Mouse (Mus musculus): Measurements from ENCODE around the gene Ndufv1. TPM values are rescaled to one million over a fixed set of nuclear protein-coding genes. Genes with fewer than 3 reads are reported as not detected.
"Not testable (repeated sequence)": the region's sequence is repeated elsewhere in the genome, so short reads cannot be mapped to it uniquely, and the experiment has no call there.

Gene Ndufv1
- polyA plus RNA-seq, 1 experiment from 2014 or later, result 285 TPM

GRCm38 (mm10) chr19:3966330-3967075 lies 46.1 kb downstream of the Ndufv1 start:
- Histone ChIP-seq H3K4me1 (ENCODE audit: insufficient read depth, low read length) (0 out of 2 replicates have a peak, but pooled peaks cover 3% of the 10 kb centered on the region), H3K9me3 (ENCODE audit: low read length) (no peaks in the 10 kb centered on the region), H3K4me3 (ENCODE audit: low read length) (no peak overlapping the region), H3K4me2 (replicated peaks; ENCODE audit: low read depth, low read length) (no peak overlapping the region), H3K27me3 (ENCODE audit: insufficient read depth, low read length) (no peaks in the 10 kb centered on the region), H3K9ac (replicated peaks; ENCODE audit: low read length) (no peak overlapping the region), H3K36me3 (ENCODE audit: insufficient read depth, low read length) (no peaks in the 10 kb centered on the region), H3K27ac (ENCODE audit: low read length) (no peak overlapping the region)
- 70% methylated on average over 11 of the region's 11 CpGs for whole genome bisulfite sequencing
- no peak for ATAC-seq (ENCODE audit: low FRiP score, low TSS enrichment)

GRCm38 (mm10) chr19:3964030-3964429 lies 48.6 kb downstream of the Ndufv1 start:
- Histone ChIP-seq H3K4me2 (replicated peaks; ENCODE audit: low read depth, low read length) (no peak overlapping the region), H3K4me1 (ENCODE audit: insufficient read depth, low read length) (no peaks in the 10 kb centered on the region), H3K27me3 (ENCODE audit: insufficient read depth, low read length) (no peaks in the 10 kb centered on the region), H3K9me3 (ENCODE audit: low read length) (0 out of 2 replicates have a peak, but pooled peaks cover 3% of the 10 kb centered on the region), H3K27ac (ENCODE audit: low read length) (no peak overlapping the region), H3K4me3 (ENCODE audit: low read length) (no peak overlapping the region), H3K9ac (replicated peaks; ENCODE audit: low read length) (no peak overlapping the region), H3K36me3 (ENCODE audit: insufficient read depth, low read length) (no peaks in the 10 kb centered on the region)
- WGBS, result 67% methylated on average over 4 of the region's 4 CpGs
- no peak for ATAC-seq (ENCODE audit: low FRiP score, low TSS enrichment)

GRCm38 (mm10) chr19:3962469-3962868 lies 50.1 kb downstream of the Ndufv1 start:
- WGBS, result 10% methylated on average over 2 of the region's 2 CpGs
- ATAC-seq (ENCODE audit: low FRiP score, low TSS enrichment), result no peak
- Histone ChIP-seq H3K9me3 (ENCODE audit: low read length) (0 out of 2 replicates have a peak, but pooled peaks cover 3% of the 10 kb centered on the region), H3K4me1 (ENCODE audit: insufficient read depth, low read length) (no peaks in the 10 kb centered on the region), H3K36me3 (ENCODE audit: insufficient read depth, low read length) (no peaks in the 10 kb centered on the region), H3K9ac (replicated peaks; ENCODE audit: low read length) (no peak overlapping the region), H3K27ac (ENCODE audit: low read length) (no peak overlapping the region), H3K27me3 (ENCODE audit: insufficient read depth, low read length) (no peaks in the 10 kb centered on the region), H3K4me2 (replicated peaks; ENCODE audit: low read depth, low read length) (no peak overlapping the region), H3K4me3 (ENCODE audit: low read length) (no peak overlapping the region)

- H3K4me1 ChIP-seq (ENCODE audit: insufficient read depth, low read length); H3K27me3 ChIP-seq (ENCODE audit: insufficient read depth, low read length); H3K9me3 ChIP-seq (ENCODE audit: low read length); H3K27ac ChIP-seq (ENCODE audit: low read length); ATAC-seq (ENCODE audit: low FRiP score, low TSS enrichment); H3K4me2 ChIP-seq (replicated peaks; ENCODE audit: low read depth, low read length); H3K4me3 ChIP-seq (ENCODE audit: low read length); H3K9ac ChIP-seq (replicated peaks; ENCODE audit: low read length); H3K36me3 ChIP-seq (ENCODE audit: insufficient read depth, low read length): not testable (repeated sequence)
- whole genome bisulfite sequencing, result 82% methylated on average over 6 of the region's 6 CpGs
These were observed 50.8 kb downstream of the Ndufv1 start for GRCm38 (mm10) chr19:3961805-3962204.

DNA sequence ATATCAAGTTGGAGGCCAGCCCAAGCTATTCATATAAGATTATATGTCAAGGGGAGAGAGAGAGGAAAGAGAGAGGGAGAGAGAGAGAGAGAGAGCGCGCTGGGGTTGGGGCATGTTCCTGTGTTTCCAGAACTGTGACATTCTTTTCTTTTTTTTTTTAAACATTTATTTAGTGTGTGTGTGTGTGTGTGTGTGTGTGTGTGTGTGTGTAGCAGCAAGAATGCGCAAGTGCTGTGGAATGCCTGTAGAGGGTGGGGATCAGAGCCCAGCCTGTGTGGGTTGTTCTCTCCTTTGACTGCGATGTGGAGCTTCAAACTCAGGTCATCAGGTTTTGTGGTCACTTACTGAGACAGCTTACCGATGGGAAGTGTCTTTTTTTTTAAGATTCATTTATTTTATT lies 52.4 kb downstream of the Ndufv1 start:
- Histone ChIP-seq H3K4me1 (ENCODE audit: insufficient read depth, low read length) (0 out of 2 replicates have a peak, but pooled peaks cover 3% of the 10 kb centered on the region), H3K27ac (ENCODE audit: low read length) (no peak overlapping the region), H3K27me3 (ENCODE audit: insufficient read depth, low read length) (no peaks in the 10 kb centered on the region), H3K4me3 (ENCODE audit: low read length) (no peak overlapping the region), H3K36me3 (ENCODE audit: insufficient read depth, low read length) (no peaks in the 10 kb centered on the region), H3K9me3 (ENCODE audit: low read length) (0 out of 2 replicates have a peak, but pooled peaks cover 3% of the 10 kb centered on the region), H3K9ac (replicated peaks; ENCODE audit: low read length) (no peak overlapping the region), H3K4me2 (replicated peaks; ENCODE audit: low read depth, low read length) (no peak overlapping the region)
- no peak for ATAC-seq (ENCODE audit: low FRiP score, low TSS enrichment)
- 83% methylated on average over 5 of the region's 5 CpGs for WGBS

DNA sequence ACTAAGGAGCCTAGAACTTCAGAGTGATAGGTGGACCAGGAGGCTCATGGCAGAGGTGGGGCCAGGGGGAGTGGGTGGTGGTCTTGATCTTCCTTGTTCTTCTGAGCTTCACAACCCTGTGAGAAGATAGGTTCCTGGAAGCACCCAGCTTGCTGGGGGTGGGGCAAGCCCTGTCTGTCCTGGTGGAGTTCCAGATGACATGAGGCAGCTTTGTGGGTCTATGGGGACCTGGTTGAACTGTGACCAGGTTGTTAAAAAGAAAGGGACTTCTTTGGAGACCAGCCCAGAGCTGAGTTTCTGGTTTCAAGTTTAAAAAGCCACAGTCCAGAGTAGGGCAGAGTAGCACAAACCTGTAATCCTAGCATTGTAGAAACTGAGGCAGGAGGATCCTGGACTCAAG lies 53.6 kb downstream of the Ndufv1 start:
- Histone ChIP-seq H3K9ac (replicated peaks; ENCODE audit: low read length) (no peak overlapping the region), H3K27me3 (ENCODE audit: insufficient read depth, low read length) (no peaks in the 10 kb centered on the region), H3K4me2 (replicated peaks; ENCODE audit: low read depth, low read length) (no peak overlapping the region), H3K4me3 (ENCODE audit: low read length) (no peak overlapping the region), H3K9me3 (ENCODE audit: low read length) (0 out of 2 replicates have a peak, but pooled peaks cover 3% of the 10 kb centered on the region), H3K36me3 (ENCODE audit: insufficient read depth, low read length) (no peaks in the 10 kb centered on the region), H3K4me1 (ENCODE audit: insufficient read depth, low read length) (peaks cover 10% of the 10 kb centered on the region; the same call in 1 of the 2 replicates), H3K27ac (ENCODE audit: low read length) (no peak overlapping the region)
- ATAC-seq (ENCODE audit: low FRiP score, low TSS enrichment), result no peak

DNA sequence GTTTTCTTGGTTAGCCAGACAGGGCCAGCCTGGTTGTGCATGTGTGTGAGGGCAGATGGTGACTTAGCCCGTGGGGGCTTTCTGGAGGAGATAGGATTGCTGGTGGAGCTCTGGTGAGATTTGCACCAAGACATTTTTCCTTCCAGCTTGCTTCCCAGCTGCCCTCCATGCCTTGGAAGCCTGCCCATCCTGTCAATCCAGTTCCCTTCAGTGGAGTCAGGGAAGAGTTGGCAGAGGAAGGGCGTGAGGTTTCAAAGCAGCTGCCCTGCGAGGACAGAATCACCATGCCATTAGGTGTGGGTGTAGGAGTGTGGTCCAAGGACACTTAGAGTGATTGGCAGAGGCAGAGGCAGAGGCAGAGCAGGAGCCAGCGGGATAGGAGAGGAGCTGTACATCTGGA lies 54.1 kb downstream of the Ndufv1 start, which contains the start of gene Aldh3b3:
Aldh3b3 (plus strand) TSS at position 176 of the 400 bp plus-strand sequence.
- 77% methylated on average over 4 of the region's 4 CpGs for WGBS

More for the DNA sequence above, 54.1 kb downstream of the Ndufv1 start, which contains the start of gene Aldh3b3:
- no peak within 1 kb of the TSS for H3K4me3 ChIP-seq (ENCODE audit: low read length)
- H3K27ac ChIP-seq (ENCODE audit: low read length), result no peak within 1 kb of the TSS
- no peaks in the 10 kb centered on the region for H3K27me3 ChIP-seq (ENCODE audit: insufficient read depth, low read length)
- H3K9ac ChIP-seq (replicated peaks; ENCODE audit: low read length), result no peak within 1 kb of the TSS
- peaks cover 10% of the 10 kb centered on the region; the same call in 1 of the 2 replicates for H3K4me1 ChIP-seq (ENCODE audit: insufficient read depth, low read length)
- H3K4me2 ChIP-seq (replicated peaks; ENCODE audit: low read depth, low read length), result no peak within 1 kb of the TSS
- H3K9me3 ChIP-seq (ENCODE audit: low read length), result 0 out of 2 replicates have a peak, but pooled peaks cover 3% of the 10 kb centered on the region
- no peaks in the 10 kb centered on the region for H3K36me3 ChIP-seq (ENCODE audit: insufficient read depth, low read length)
- ATAC-seq (ENCODE audit: low FRiP score, low TSS enrichment), result no peak

Other genes with a start within 250 kb of the Ndufv1 start
- gene Kmt5b, start 245.4 kb downstream of the Ndufv1 start, polyA plus RNA-seq (2015; fragmentation: Nextera tagmentation; extraction: Ambion mirVana), result 28.1 and 30.6 TPM in 2 replicates
- 58.0 and 65.6 TPM in 2 replicates for gene Chka, start 161.0 kb downstream of the Ndufv1 start, polyA plus RNA-seq (2015; fragmentation: Nextera tagmentation; extraction: Ambion mirVana)
- gene Tcirg1, start 105.7 kb downstream of the Ndufv1 start, polyA plus RNA-seq (2015; fragmentation: Nextera tagmentation; extraction: Ambion mirVana), result 56.1 and 62.7 TPM in 2 replicates
- 365 and 401 TPM in 2 replicates for gene Ndufs8, start 100.0 kb downstream of the Ndufv1 start, polyA plus RNA-seq (2015; fragmentation: Nextera tagmentation; extraction: Ambion mirVana)
- 3.9 and 5.1 TPM in 2 replicates for gene Aldh3b1, start 83.0 kb downstream of the Ndufv1 start, polyA plus RNA-seq (2015; fragmentation: Nextera tagmentation; extraction: Ambion mirVana)
- gene Unc93b1, start 77.6 kb downstream of the Ndufv1 start, polyA plus RNA-seq (2015; fragmentation: Nextera tagmentation; extraction: Ambion mirVana), result 19.4 and 23.1 TPM in 2 replicates
- gene Aldh3b3, start 54.2 kb downstream of the Ndufv1 start, polyA plus RNA-seq (2015; fragmentation: Nextera tagmentation; extraction: Ambion mirVana), result not detected in 2 replicates
- 3.7 and 5.1 TPM in 2 replicates for gene Aldh3b2, start 40.5 kb downstream of the Ndufv1 start, polyA plus RNA-seq (2015; fragmentation: Nextera tagmentation; extraction: Ambion mirVana)
- gene Acy3, start 26.2 kb downstream of the Ndufv1 start, polyA plus RNA-seq (2015; fragmentation: Nextera tagmentation; extraction: Ambion mirVana), result 44.8 and 47.5 TPM in 2 replicates
- 1.5 TPM in 2 replicates for gene Tbx10, start 20.1 kb downstream of the Ndufv1 start, polyA plus RNA-seq (2015; fragmentation: Nextera tagmentation; extraction: Ambion mirVana)
- gene Nudt8, start 12.2 kb downstream of the Ndufv1 start, polyA plus RNA-seq (2015; fragmentation: Nextera tagmentation; extraction: Ambion mirVana), result 36.2 and 39.8 TPM in 2 replicates
- gene Gm49405, start 12.2 kb downstream of the Ndufv1 start, polyA plus RNA-seq (2015; fragmentation: Nextera tagmentation; extraction: Ambion mirVana), result 3.9 and 5.2 TPM in 2 replicates
- gene Doc2g, start 9.5 kb downstream of the Ndufv1 start, polyA plus RNA-seq (2015; fragmentation: Nextera tagmentation; extraction: Ambion mirVana), result 5.3 and 6.1 TPM in 2 replicates
- 526 and 535 TPM in 2 replicates for gene Gstp1, start 25.2 kb upstream of the Ndufv1 start, polyA plus RNA-seq (2015; fragmentation: Nextera tagmentation; extraction: Ambion mirVana)
- gene Gstp2, start 33.2 kb upstream of the Ndufv1 start, polyA plus RNA-seq (2015; fragmentation: Nextera tagmentation; extraction: Ambion mirVana), result 2.5 and 9.6 TPM in 2 replicates
- gene Gstp3, start 46.8 kb upstream of the Ndufv1 start, polyA plus RNA-seq (2015; fragmentation: Nextera tagmentation; extraction: Ambion mirVana), result 0.36 and 0.49 TPM in 2 replicates
- gene Cabp2, start 68.8 kb upstream of the Ndufv1 start, polyA plus RNA-seq (2015; fragmentation: Nextera tagmentation; extraction: Ambion mirVana), result 0.21 and 0.96 TPM in 2 replicates
- gene Cdk2ap2, start 84.4 kb upstream of the Ndufv1 start, polyA plus RNA-seq (2015; fragmentation: Nextera tagmentation; extraction: Ambion mirVana), result 135 and 138 TPM in 2 replicates
- gene Pitpnm1, start 87.2 kb upstream of the Ndufv1 start, polyA plus RNA-seq (2015; fragmentation: Nextera tagmentation; extraction: Ambion mirVana), result 20.0 and 22.2 TPM in 2 replicates
- 115 and 120 TPM in 2 replicates for gene Aip, start 113.1 kb upstream of the Ndufv1 start, polyA plus RNA-seq (2015; fragmentation: Nextera tagmentation; extraction: Ambion mirVana)
- not detected in 2 replicates for gene Gpr152, start 127.0 kb upstream of the Ndufv1 start, polyA plus RNA-seq (2015; fragmentation: Nextera tagmentation; extraction: Ambion mirVana)
- 0.14 and 0.21 TPM in 2 replicates for gene Cabp4, start 131.2 kb upstream of the Ndufv1 start, polyA plus RNA-seq (2015; fragmentation: Nextera tagmentation; extraction: Ambion mirVana)
- gene Coro1b, start 135.8 kb upstream of the Ndufv1 start, polyA plus RNA-seq (2015; fragmentation: Nextera tagmentation; extraction: Ambion mirVana), result 201 and 218 TPM in 2 replicates
- gene Ptprcap, start 140.8 kb upstream of the Ndufv1 start, polyA plus RNA-seq (2015; fragmentation: Nextera tagmentation; extraction: Ambion mirVana), result 0.49 and 1.1 TPM in 2 replicates
- 62.9 and 63.7 TPM in 2 replicates for gene Rps6kb2, start 150.5 kb upstream of the Ndufv1 start, polyA plus RNA-seq (2015; fragmentation: Nextera tagmentation; extraction: Ambion mirVana)
- 2.9 and 3.3 TPM in 2 replicates for gene Carns1, start 162.7 kb upstream of the Ndufv1 start, polyA plus RNA-seq (2015; fragmentation: Nextera tagmentation; extraction: Ambion mirVana)
- gene Tbc1d10c, start 178.5 kb upstream of the Ndufv1 start, polyA plus RNA-seq (2015; fragmentation: Nextera tagmentation; extraction: Ambion mirVana), result 2.5 and 3.1 TPM in 2 replicates
- gene Ppp1ca, start 179.3 kb upstream of the Ndufv1 start, polyA plus RNA-seq (2015; fragmentation: Nextera tagmentation; extraction: Ambion mirVana), result 1,050 and 1,120 TPM in 2 replicates
- 39.4 and 39.9 TPM in 2 replicates for gene Rad9a, start 188.9 kb upstream of the Ndufv1 start, polyA plus RNA-seq (2015; fragmentation: Nextera tagmentation; extraction: Ambion mirVana)
- 6.8 and 7.5 TPM in 2 replicates for gene Clcf1, start 201.4 kb upstream of the Ndufv1 start, polyA plus RNA-seq (2015; fragmentation: Nextera tagmentation; extraction: Ambion mirVana)
- not detected in 2 replicates for gene AC109138.7, start 201.6 kb upstream of the Ndufv1 start, polyA plus RNA-seq (2015; fragmentation: Nextera tagmentation; extraction: Ambion mirVana)
- gene Pold4, start 219.1 kb upstream of the Ndufv1 start, polyA plus RNA-seq (2015; fragmentation: Nextera tagmentation; extraction: Ambion mirVana), result 34.2 and 36.3 TPM in 2 replicates

Data from kidney, embryonic 16.5 days (tissue).